Mouse (Mus musculus): ENCODE data around the gene Treml2. TPM values are rescaled to one million over a fixed set of nuclear protein-coding genes. Genes with fewer than 3 reads are reported as not detected.

Gene Treml2
- polyA plus RNA-seq, 1 experiment = 56.4 TPM

- no peaks in the 10 kb centered on the region for H3K36me3 ChIP-seq (ENCODE audit: control insufficient read depth, insufficient read depth, low read length)
- no peak for TF ChIP-seq POLR2A (IDR thresholded peaks at IDR 0.05; ENCODE audit: low read depth, low read length)
- no peak for TF ChIP-seq CTCF (IDR thresholded peaks at IDR 0.05; ENCODE audit: extremely low read depth, insufficient read depth, insufficient read length, insufficient replicate concordance)
- DNase-seq (ENCODE audit: low read depth in 1 of 2, low spot score in 2 of 2) = no peak
- no peak overlapping the region for H3K4me3 ChIP-seq (ENCODE audit: extremely low read depth, insufficient read depth, insufficient read length)
- H3K27ac ChIP-seq (ENCODE audit: insufficient read depth, low read length) = no peak overlapping the region
- WGBS = 45% methylated on average over 4 of the region's 4 CpGs
- H3K27me3 ChIP-seq (ENCODE audit: control insufficient read depth, insufficient read depth, low read length) = no peaks in the 10 kb centered on the region
- H3K4me1 ChIP-seq (ENCODE audit: control insufficient read depth, insufficient read depth, insufficient read length) = no peaks in the 10 kb centered on the region; the same call in 1 of the 2 replicates
Measured at GRCm38 (mm10) chr17:48274098-48274497, 25.2 kb upstream of the Treml2 start.

GRCm38 (mm10) chr17:48274885-48275284 lies 24.4 kb upstream of the Treml2 start:
- Histone ChIP-seq H3K27ac (ENCODE audit: insufficient read depth, low read length) (no peak overlapping the region), H3K4me3 (ENCODE audit: extremely low read depth, insufficient read depth, insufficient read length) (no peak overlapping the region), H3K4me1 (ENCODE audit: control insufficient read depth, insufficient read depth, insufficient read length) (no peaks in the 10 kb centered on the region; the same call in 1 of the 2 replicates), H3K27me3 (ENCODE audit: control insufficient read depth, insufficient read depth, low read length) (no peaks in the 10 kb centered on the region), H3K36me3 (ENCODE audit: control insufficient read depth, insufficient read depth, low read length) (no peaks in the 10 kb centered on the region)
- DNase-seq (ENCODE audit: low read depth in 1 of 2, low spot score in 2 of 2) = peak; percentile 63 to 80
- WGBS = 29% methylated on average over 6 of the region's 6 CpGs
- no peak for TF ChIP-seq POLR2A (IDR thresholded peaks at IDR 0.05; ENCODE audit: low read depth, low read length)
- peak; percentile 88; the same call in 1 of the 2 replicates for TF ChIP-seq CTCF (IDR thresholded peaks at IDR 0.05; ENCODE audit: extremely low read depth, insufficient read depth, insufficient read length, insufficient replicate concordance)

DNA sequence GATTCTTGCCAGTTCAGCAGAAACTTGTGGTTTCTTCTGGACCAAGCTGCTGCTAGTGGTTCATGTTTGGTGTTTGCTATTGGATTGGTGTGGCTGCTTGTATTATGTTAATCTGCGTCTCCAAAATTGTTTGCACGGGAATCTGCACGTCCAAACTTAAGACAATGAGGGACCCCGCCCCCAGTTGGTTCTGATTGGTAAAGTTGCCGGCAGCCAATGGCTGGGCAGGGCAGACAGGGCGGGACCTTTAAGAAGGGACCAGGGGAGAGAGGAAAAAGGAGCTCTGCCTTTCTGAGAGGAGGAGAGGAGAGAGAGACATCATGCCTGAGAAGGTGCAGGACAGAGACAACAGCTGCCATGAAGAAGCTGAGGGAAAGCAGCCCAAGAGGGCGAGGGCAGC lies 23.6 kb upstream of the Treml2 start:
- Histone ChIP-seq H3K4me3 (ENCODE audit: extremely low read depth, insufficient read depth, insufficient read length) (no peak overlapping the region), H3K36me3 (ENCODE audit: control insufficient read depth, insufficient read depth, low read length) (no peaks in the 10 kb centered on the region), H3K27ac (ENCODE audit: insufficient read depth, low read length) (no peak overlapping the region), H3K4me1 (ENCODE audit: control insufficient read depth, insufficient read depth, insufficient read length) (no peaks in the 10 kb centered on the region; the same call in 1 of the 2 replicates), H3K27me3 (ENCODE audit: control insufficient read depth, insufficient read depth, low read length) (no peaks in the 10 kb centered on the region)
- TF ChIP-seq POLR2A (IDR thresholded peaks at IDR 0.05; ENCODE audit: low read depth, low read length) = no peak
- WGBS = 71% methylated on average over 7 of the region's 7 CpGs
- DNase-seq (ENCODE audit: low read depth in 1 of 2, low spot score in 2 of 2) = no peak

DNA sequence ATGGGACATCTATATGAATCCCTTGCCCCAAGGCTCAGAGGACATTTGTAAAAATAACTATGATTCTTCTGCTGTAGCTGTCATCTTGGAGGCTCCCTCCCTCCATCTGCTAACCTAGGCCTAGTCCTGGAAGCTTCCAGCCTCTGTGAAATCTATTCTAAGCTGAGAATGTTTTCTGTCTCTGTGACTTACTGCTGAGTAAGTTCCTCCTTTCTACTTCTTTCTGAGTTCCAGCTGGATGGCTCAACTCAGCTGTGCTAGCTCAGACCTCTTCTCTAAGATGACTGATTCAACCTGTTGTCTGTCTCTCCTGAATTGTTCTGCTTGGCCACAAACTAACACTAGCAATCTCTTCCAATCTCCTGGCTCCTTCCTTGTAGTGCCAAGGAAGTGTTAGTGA lies 20.9 kb upstream of the Treml2 start:
- no peak overlapping the region for H3K4me3 ChIP-seq (ENCODE audit: extremely low read depth, insufficient read depth, insufficient read length)
- H3K27me3 ChIP-seq (ENCODE audit: control insufficient read depth, insufficient read depth, low read length) = no peaks in the 10 kb centered on the region
- no peak for TF ChIP-seq CTCF (IDR thresholded peaks at IDR 0.05; ENCODE audit: extremely low read depth, insufficient read depth, insufficient read length, insufficient replicate concordance)
- TF ChIP-seq POLR2A (IDR thresholded peaks at IDR 0.05; ENCODE audit: low read depth, low read length) = no peak
- H3K4me1 ChIP-seq (ENCODE audit: control insufficient read depth, insufficient read depth, insufficient read length) = no peaks in the 10 kb centered on the region; the same call in 1 of the 2 replicates
- no peak for DNase-seq (ENCODE audit: low read depth in 1 of 2, low spot score in 2 of 2)
- peak overlapping the region; percentile 31; the same call in 1 of the 2 replicates for H3K27ac ChIP-seq (ENCODE audit: insufficient read depth, low read length)
- no peaks in the 10 kb centered on the region for H3K36me3 ChIP-seq (ENCODE audit: control insufficient read depth, insufficient read depth, low read length)

- no peaks in the 10 kb centered on the region; the same call in 1 of the 2 replicates for H3K4me1 ChIP-seq (ENCODE audit: control insufficient read depth, insufficient read depth, insufficient read length)
- no peak for TF ChIP-seq CTCF (IDR thresholded peaks at IDR 0.05; ENCODE audit: extremely low read depth, insufficient read depth, insufficient read length, insufficient replicate concordance)
- TF ChIP-seq POLR2A (IDR thresholded peaks at IDR 0.05; ENCODE audit: low read depth, low read length) = no peak
- H3K27ac ChIP-seq (ENCODE audit: insufficient read depth, low read length) = no peak overlapping the region
- H3K27me3 ChIP-seq (ENCODE audit: control insufficient read depth, insufficient read depth, low read length) = no peaks in the 10 kb centered on the region
- no peak for DNase-seq (ENCODE audit: low read depth in 1 of 2, low spot score in 2 of 2)
- H3K36me3 ChIP-seq (ENCODE audit: control insufficient read depth, insufficient read depth, low read length) = no peaks in the 10 kb centered on the region
- H3K4me3 ChIP-seq (ENCODE audit: extremely low read depth, insufficient read depth, insufficient read length) = no peak overlapping the region
- 84% methylated on average over 4 of the region's 4 CpGs for WGBS
Measured at GRCm38 (mm10) chr17:48279002-48279401, 20.3 kb upstream of the Treml2 start.

GRCm38 (mm10) chr17:48280943-48281738 lies 18.2 kb upstream of the Treml2 start:
- TF ChIP-seq CTCF (IDR thresholded peaks at IDR 0.05; ENCODE audit: extremely low read depth, insufficient read depth, insufficient read length, insufficient replicate concordance) = no peak
- TF ChIP-seq POLR2A (IDR thresholded peaks at IDR 0.05; ENCODE audit: low read depth, low read length) = no peak
- Histone ChIP-seq H3K4me1 (ENCODE audit: control insufficient read depth, insufficient read depth, insufficient read length) (no peaks in the 10 kb centered on the region; the same call in 1 of the 2 replicates), H3K27me3 (ENCODE audit: control insufficient read depth, insufficient read depth, low read length) (no peaks in the 10 kb centered on the region), H3K27ac (ENCODE audit: insufficient read depth, low read length) (no peak overlapping the region), H3K36me3 (ENCODE audit: control insufficient read depth, insufficient read depth, low read length) (no peaks in the 10 kb centered on the region), H3K4me3 (ENCODE audit: extremely low read depth, insufficient read depth, insufficient read length) (no peak overlapping the region; the same call in 1 of the 2 replicates)
- DNase-seq (ENCODE audit: low read depth in 1 of 2, low spot score in 2 of 2) = no peak
- WGBS = 44% methylated on average over 18 of the region's 18 CpGs

GRCm38 (mm10) chr17:48281739-48282085 lies 17.6 kb upstream of the Treml2 start:
- no peaks in the 10 kb centered on the region; the same call in 1 of the 2 replicates for H3K4me1 ChIP-seq (ENCODE audit: control insufficient read depth, insufficient read depth, insufficient read length)
- no peak overlapping the region; the same call in 1 of the 2 replicates for H3K4me3 ChIP-seq (ENCODE audit: extremely low read depth, insufficient read depth, insufficient read length)
- 16% methylated on average over 3 of the region's 3 CpGs for WGBS
- H3K27ac ChIP-seq (ENCODE audit: insufficient read depth, low read length) = no peak overlapping the region
- no peaks in the 10 kb centered on the region for H3K36me3 ChIP-seq (ENCODE audit: control insufficient read depth, insufficient read depth, low read length)
- no peak for TF ChIP-seq POLR2A (IDR thresholded peaks at IDR 0.05; ENCODE audit: low read depth, low read length)
- no peak for TF ChIP-seq CTCF (IDR thresholded peaks at IDR 0.05; ENCODE audit: extremely low read depth, insufficient read depth, insufficient read length, insufficient replicate concordance)
- no peak for DNase-seq (ENCODE audit: low read depth in 1 of 2, low spot score in 2 of 2)
- no peaks in the 10 kb centered on the region for H3K27me3 ChIP-seq (ENCODE audit: control insufficient read depth, insufficient read depth, low read length)

Measured in spleen, adult 2 months (tissue).